Mouse (Mus musculus) liver, postnatal 0 days (tissue): ENCODE measurements around the gene Peli2. TPM values are rescaled to one million over a fixed set of nuclear protein-coding genes. Genes with fewer than 3 reads are reported as not detected.
A peak's percentile ranks its signal among the peaks of the same experiment; 100 is the strongest.

Experiments
- ATAC-seq: fragments of 200-750 bp; cut with Nextera tagmentation; 2 replicates; pipeline ENCODE4 v1.8.0; 2017; ENCODE audit warnings: mild to moderate bottlenecking, moderate library complexity
- DNase-seq: peaks from one replicate; pipeline ENCODE4 v3.0.0-alpha.2; 2016
- H3K27ac ChIP-seq: fragments of 300-500 bp; sonication (generic); 2 replicates; pipeline ENCODE4 v1.5.1; 2014; ENCODE audit warnings: antibody characterized with exemption, moderate library complexity, mild to moderate bottlenecking, low read depth
- H3K27me3 ChIP-seq: fragments of 300-500 bp; sonication (generic); 2 replicates; pipeline ENCODE4 v1.6.1; 2014; ENCODE audit warnings: low read length, control low read depth, mixed read lengths; ENCODE audit not compliant: insufficient read depth
- H3K36me3 ChIP-seq: fragments of 300-500 bp; sonication (generic); replicated peaks from 2 replicates; pipeline ENCODE4 v1.6.1; 2014; ENCODE audit warnings: mild to moderate bottlenecking, control low read depth, low read length, moderate library complexity, mixed read lengths; ENCODE audit not compliant: insufficient read depth
- H3K4me1 ChIP-seq: fragments of 300-500 bp; sonication (generic); 2 replicates; pipeline ENCODE4 v1.6.1; 2014; ENCODE audit warnings: antibody characterized with exemption, mild to moderate bottlenecking, control low read depth; ENCODE audit not compliant: insufficient read depth
- H3K4me2 ChIP-seq: fragments of 300-500 bp; sonication (generic); 2 replicates; pipeline ENCODE4 v1.6.1; 2014; ENCODE audit warnings: low read depth, mild to moderate bottlenecking, low read length, moderate library complexity, mixed read lengths
- H3K4me3 ChIP-seq: fragments of 300-500 bp; sonication (generic); 2 replicates; pipeline ENCODE4 v1.5.1; 2014; ENCODE audit warnings: low read depth, low read length
- H3K9ac ChIP-seq: fragments of 300-500 bp; sonication (generic); replicated peaks from 2 replicates; pipeline ENCODE4 v1.6.1; 2014; ENCODE audit warnings: mild to moderate bottlenecking, moderate library complexity
- H3K9me3 ChIP-seq: fragments of 300-500 bp; sonication (generic); 2 replicates; pipeline ENCODE4 v1.6.1; 2016; ENCODE audit warnings: mild to moderate bottlenecking, control low read depth, low read length, mixed read lengths
- CTCF ChIP-seq: sonication (generic); IDR thresholded peaks from 2 replicates; pipeline ENCODE4 v1.5.1; 2016; ENCODE audit warnings: antibody characterized with exemption, low read depth
- EP300 ChIP-seq: IDR thresholded peaks from 2 replicates; pipeline ENCODE4 v1.6.1; 2016; ENCODE audit warnings: antibody characterized with exemption, low read depth, mild to moderate bottlenecking
- WGBS: fragments of 180-500 bp; shearing (Covaris S2); extraction: QIAGEN DNeasy Blood & Tissue Kit; methylation state at CpG from one replicate; pipeline ENCODE4 v1.1.7; 2014; ENCODE audit not compliant: insufficient replicate concordance; 5-methylcytosine and 5-hydroxymethylcytosine counted together
- polyA plus RNA-seq: library from polyadenylated mRNA; unstranded; fragments of >200 nt; fragmentation: Nextera tagmentation; extraction: Ambion mirVana; gene quantifications from 2 replicates; pipeline ENCODE4 v1.2.1, GENCODE M21; 2015

Gene Peli2
- polyA plus RNA-seq, 1 experiment from 2014 or later, result 1.5 TPM

- ATAC-seq (no peak), DNase-seq (peak; percentile 39)
- Histone ChIP-seq H3K36me3 (no peaks in the 10 kb centered on the region), H3K9me3 (no peaks in the 10 kb centered on the region), H3K27me3 (no peaks in the 10 kb centered on the region), H3K27ac (no peak overlapping the region), H3K4me2 (no peak overlapping the region), H3K9ac (no peak overlapping the region), H3K4me3 (no peak overlapping the region), H3K4me1 (peaks cover 15% of the 10 kb centered on the region)
- TF ChIP-seq CTCF, result no peak
- TF ChIP-seq EP300, result no peak
- WGBS, result 63% methylated on average over 8 of the region's 8 CpGs
Measured at GRCm38 (mm10) chr14:48198190-48198954, 77.7 kb downstream of the Peli2 start.

GRCm38 (mm10) chr14:48198957-48199356, 78.3 kb downstream of the Peli2 start:
- no peak for DNase-seq
- peaks cover 15% of the 10 kb centered on the region for H3K4me1 ChIP-seq
- H3K9ac ChIP-seq, result no peak overlapping the region

GRCm38 (mm10) chr14:48199506-48199905, 78.9 kb downstream of the Peli2 start:
- no peaks in the 10 kb centered on the region for H3K9me3 ChIP-seq
- WGBS, result 74% methylated on average over 4 of the region's 4 CpGs
- H3K4me1 ChIP-seq, result peaks cover 15% of the 10 kb centered on the region
- no peak overlapping the region for H3K27ac ChIP-seq
- no peaks in the 10 kb centered on the region for H3K36me3 ChIP-seq
- no peak overlapping the region for H3K4me3 ChIP-seq
- TF ChIP-seq CTCF (no peak), EP300 (no peak)
- H3K27me3 ChIP-seq, result no peaks in the 10 kb centered on the region
- ATAC-seq, result no peak
- H3K4me2 ChIP-seq, result no peak overlapping the region
- H3K9ac ChIP-seq, result no peak overlapping the region
- no peak for DNase-seq

More at GRCm38 (mm10) chr14:48198957-48199356, 78.3 kb downstream of the Peli2 start:
- no peaks in the 10 kb centered on the region for H3K36me3 ChIP-seq
- no peak overlapping the region for H3K4me3 ChIP-seq
- WGBS, result 64% methylated on average over 16 of the region's 16 CpGs
- no peak for TF ChIP-seq EP300
- TF ChIP-seq CTCF, result no peak
- no peak overlapping the region for H3K4me2 ChIP-seq
- H3K27me3 ChIP-seq, result no peaks in the 10 kb centered on the region
- H3K27ac ChIP-seq, result no peak overlapping the region
- no peak for ATAC-seq
- no peaks in the 10 kb centered on the region for H3K9me3 ChIP-seq

DNA sequence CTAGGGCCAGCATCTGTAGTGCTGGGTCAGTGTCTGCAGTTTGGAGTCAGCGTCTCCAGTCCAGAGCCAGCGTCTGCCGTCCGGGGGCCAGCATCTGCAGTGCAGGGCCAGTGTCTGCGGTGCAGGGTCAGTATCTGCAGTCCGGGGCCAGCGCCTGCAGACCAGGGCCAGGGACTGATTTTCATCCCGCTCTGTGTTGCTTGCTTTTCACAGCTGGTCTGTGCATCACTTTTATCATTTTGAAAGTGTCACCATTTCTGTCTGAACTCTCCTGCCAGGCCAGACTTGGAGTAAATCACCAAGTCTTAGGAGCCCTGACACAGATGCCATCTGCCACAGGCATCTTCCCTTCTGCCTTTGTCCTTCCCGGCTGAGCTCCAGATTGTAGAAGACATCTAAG, 79.7 kb downstream of the Peli2 start:
- 78% methylated on average over 9 of the region's 9 CpGs for whole genome bisulfite sequencing
- no peak overlapping the region for H3K4me3 ChIP-seq
- DNase-seq, result no peak
- H3K27me3 ChIP-seq, result no peaks in the 10 kb centered on the region
- H3K4me1 ChIP-seq, result peaks cover 19% of the 10 kb centered on the region
- H3K36me3 ChIP-seq, result no peaks in the 10 kb centered on the region
- no peak overlapping the region for H3K4me2 ChIP-seq
- ATAC-seq, result no peak
- no peak overlapping the region for H3K9ac ChIP-seq
- no peaks in the 10 kb centered on the region for H3K9me3 ChIP-seq
- TF ChIP-seq CTCF, result no peak
- no peak for TF ChIP-seq EP300
- no peak overlapping the region for H3K27ac ChIP-seq

DNA sequence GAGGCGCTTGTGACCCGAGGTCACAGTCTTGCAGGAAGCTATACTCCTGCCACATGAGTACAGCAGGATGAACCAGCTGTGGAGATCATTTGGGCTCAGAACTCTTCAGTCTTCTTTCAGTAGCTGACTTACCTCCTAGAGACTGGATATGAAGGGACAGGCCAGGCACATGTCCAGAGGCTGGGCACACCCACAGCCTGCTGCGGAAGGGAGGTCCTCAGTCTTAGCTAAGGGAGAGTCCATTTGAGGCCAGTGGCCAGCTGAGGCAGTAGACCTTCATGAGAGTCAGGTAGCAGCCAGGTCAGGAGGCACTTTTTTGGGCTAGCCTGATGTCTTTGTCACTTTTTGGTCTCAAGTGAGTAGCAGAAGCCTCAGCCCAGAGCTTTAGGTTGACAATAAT, 80.2 kb downstream of the Peli2 start:
- no peak overlapping the region for H3K9ac ChIP-seq
- H3K27ac ChIP-seq, result no peak overlapping the region
- DNase-seq, result no peak
- WGBS, result 54% methylated on average over 3 of the region's 3 CpGs
- TF ChIP-seq EP300 (no peak), CTCF (no peak)
- H3K36me3 ChIP-seq, result no peaks in the 10 kb centered on the region
- ATAC-seq, result no peak
- H3K4me1 ChIP-seq, result peaks cover 19% of the 10 kb centered on the region
- H3K4me2 ChIP-seq, result no peak overlapping the region
- H3K27me3 ChIP-seq, result no peaks in the 10 kb centered on the region
- H3K9me3 ChIP-seq, result no peaks in the 10 kb centered on the region
- H3K4me3 ChIP-seq, result no peak overlapping the region

- Histone ChIP-seq H3K36me3 (no peaks in the 10 kb centered on the region), H3K9me3 (no peaks in the 10 kb centered on the region), H3K9ac (no peak overlapping the region), H3K4me1 (peaks cover 22% of the 10 kb centered on the region), H3K27ac (no peak overlapping the region), H3K4me3 (no peak overlapping the region), H3K4me2 (no peak overlapping the region), H3K27me3 (no peaks in the 10 kb centered on the region)
- no peak for DNase-seq
- WGBS, result 61% methylated on average over 8 of the region's 8 CpGs
- TF ChIP-seq EP300 (no peak), CTCF (no peak)
- no peak for ATAC-seq
Measured at GRCm38 (mm10) chr14:48201403-48201802, 80.8 kb downstream of the Peli2 start.
